Mouse (Mus musculus) midbrain, embryonic 13.5 days (tissue): ENCODE results near the gene Unc5b. TPM values are rescaled to one million over a fixed set of nuclear protein-coding genes. Genes with fewer than 3 reads are reported as not detected.

Experiments
- ATAC-seq: fragments of 200-750 bp; cut with Nextera tagmentation; 2 replicates; pipeline ENCODE4 v1.8.0; 2017; ENCODE audit warnings: mild to moderate bottlenecking, moderate TSS enrichment, moderate library complexity
- H3K27ac ChIP-seq: fragments of 300-500 bp; sonication (generic); 2 replicates; pipeline ENCODE4 v1.5.1; 2015; ENCODE audit warnings: inconsistent platforms, mild to moderate bottlenecking, moderate library complexity
- H3K27me3 ChIP-seq: fragments of 300-500 bp; sonication (generic); 2 replicates; pipeline ENCODE4 v1.6.1; 2015; ENCODE audit warnings: mild to moderate bottlenecking, inconsistent platforms
- H3K36me3 ChIP-seq: fragments of 300-500 bp; sonication (generic); 2 replicates; pipeline ENCODE4 v1.6.1; 2015; ENCODE audit warnings: mild to moderate bottlenecking, inconsistent platforms
- H3K4me1 ChIP-seq: fragments of 300-500 bp; sonication (generic); replicated peaks from 2 replicates; pipeline ENCODE4 v1.6.1; 2015; ENCODE audit warnings: inconsistent platforms
- H3K4me2 ChIP-seq: fragments of 300-500 bp; sonication (generic); replicated peaks from 2 replicates; pipeline ENCODE4 v1.6.1; 2015; ENCODE audit warnings: moderate library complexity, mild to moderate bottlenecking, inconsistent platforms
- H3K4me3 ChIP-seq: fragments of 300-500 bp; sonication (generic); replicated peaks from 2 replicates; pipeline ENCODE4 v1.5.1; 2015; ENCODE audit warnings: mild to moderate bottlenecking, inconsistent platforms
- H3K9ac ChIP-seq: fragments of 300-500 bp; sonication (generic); replicated peaks from 2 replicates; pipeline ENCODE4 v1.6.1; 2015; ENCODE audit warnings: mild to moderate bottlenecking, inconsistent platforms
- H3K9me3 ChIP-seq: fragments of 300-500 bp; sonication (generic); 2 replicates; pipeline ENCODE4 v1.6.1; 2016; ENCODE audit warnings: mild to moderate bottlenecking, inconsistent platforms
- WGBS: fragments of 180-500 bp; shearing (Covaris S2); methylation state at CpG from one replicate; pipeline ENCODE4 v1.1.7; 2015; 5-methylcytosine and 5-hydroxymethylcytosine counted together
- polyA plus RNA-seq: library from polyadenylated mRNA; unstranded; fragments of >200 nt; fragmentation: Nextera tagmentation; extraction: Ambion mirVana; gene quantifications from 2 replicates; pipeline ENCODE4 v1.2.1, GENCODE M21; 2015

Unc5b gene
- polyA plus RNA-seq, 1 experiment from 2014 or later, result 4.0 TPM

GRCm38 (mm10) chr10:60819179-60819578, 12.2 kb downstream of the Unc5b start:
- Histone ChIP-seq H3K27me3 (peaks cover 13% of the 10 kb centered on the region; the same call in 1 of the 2 replicates), H3K9me3 (no peaks in the 10 kb centered on the region), H3K27ac (no peak overlapping the region), H3K4me2 (no peak overlapping the region), H3K9ac (no peak overlapping the region), H3K4me3 (no peak overlapping the region), H3K4me1 (peaks cover 42% of the 10 kb centered on the region), H3K36me3 (no peaks in the 10 kb centered on the region)
- 78% methylated on average over 5 of the region's 5 CpGs for WGBS
- ATAC-seq, result no peak

GRCm38 (mm10) chr10:60818708-60819107, 12.7 kb downstream of the Unc5b start:
- WGBS, result 90% methylated on average over 7 of the region's 7 CpGs
- H3K4me3 ChIP-seq, result no peak overlapping the region
- no peak overlapping the region for H3K9ac ChIP-seq
- ATAC-seq, result no peak
- H3K9me3 ChIP-seq, result no peaks in the 10 kb centered on the region
- peaks cover 47% of the 10 kb centered on the region for H3K4me1 ChIP-seq
- H3K27ac ChIP-seq, result no peak overlapping the region
- H3K27me3 ChIP-seq, result peaks cover 11% of the 10 kb centered on the region; the same call in 1 of the 2 replicates
- no peaks in the 10 kb centered on the region for H3K36me3 ChIP-seq
- H3K4me2 ChIP-seq, result no peak overlapping the region

GRCm38 (mm10) chr10:60817868-60818267, 13.5 kb downstream of the Unc5b start:
- no peak for ATAC-seq
- H3K9ac ChIP-seq, result no peak overlapping the region
- peaks cover 51% of the 10 kb centered on the region for H3K4me1 ChIP-seq
- no peaks in the 10 kb centered on the region for H3K36me3 ChIP-seq
- H3K4me3 ChIP-seq, result no peak overlapping the region
- H3K27me3 ChIP-seq, result peaks cover 14% of the 10 kb centered on the region; the same call in 1 of the 2 replicates
- no peaks in the 10 kb centered on the region for H3K9me3 ChIP-seq
- H3K27ac ChIP-seq, result no peak overlapping the region
- H3K4me2 ChIP-seq, result no peak overlapping the region
- 91% methylated on average over 6 of the region's 6 CpGs for WGBS

- Histone ChIP-seq H3K4me3 (no peak overlapping the region), H3K9me3 (no peaks in the 10 kb centered on the region), H3K27me3 (peaks cover 20% of the 10 kb centered on the region), H3K4me1 (peaks cover 53% of the 10 kb centered on the region), H3K4me2 (no peak overlapping the region), H3K36me3 (no peaks in the 10 kb centered on the region), H3K27ac (no peak overlapping the region; the same call in 1 of the 2 replicates), H3K9ac (no peak overlapping the region)
- ATAC-seq, result 0 out of 2 replicates have a peak, but pooled peaks have one; percentile 22
- 50% methylated on average over 14 of the region's 14 CpGs for WGBS
Measured at GRCm38 (mm10) chr10:60816872-60817648, 14.3 kb downstream of the Unc5b start.

- no peak for ATAC-seq
- Histone ChIP-seq H3K36me3 (no peaks in the 10 kb centered on the region), H3K27ac (peak overlapping the region; percentile 28; the same call in 1 of the 2 replicates), H3K4me3 (no peak overlapping the region), H3K27me3 (peaks cover 32% of the 10 kb centered on the region), H3K4me2 (no peak overlapping the region), H3K9ac (peak overlapping the region; percentile 2; the same call in 1 of the 2 replicates), H3K9me3 (no peaks in the 10 kb centered on the region), H3K4me1 (peaks cover 53% of the 10 kb centered on the region)
- 22% methylated on average over 1 of the region's 1 CpGs for WGBS
Measured at GRCm38 (mm10) chr10:60815855-60816254, 15.5 kb downstream of the Unc5b start.

- Histone ChIP-seq H3K9ac (no peak overlapping the region), H3K27me3 (peaks cover 32% of the 10 kb centered on the region), H3K4me3 (no peak overlapping the region), H3K4me1 (peaks cover 53% of the 10 kb centered on the region), H3K9me3 (no peaks in the 10 kb centered on the region), H3K36me3 (no peaks in the 10 kb centered on the region), H3K27ac (no peak overlapping the region), H3K4me2 (no peak overlapping the region)
- no peak; the same call in 1 of the 2 replicates for ATAC-seq
- WGBS, result 20% methylated on average over 6 of the region's 6 CpGs
Measured at GRCm38 (mm10) chr10:60815059-60815458, 16.3 kb downstream of the Unc5b start.

GRCm38 (mm10) chr10:60814444-60815057, 16.8 kb downstream of the Unc5b start:
- H3K4me1 ChIP-seq, result peaks cover 53% of the 10 kb centered on the region
- no peak overlapping the region for H3K4me2 ChIP-seq
- peaks cover 32% of the 10 kb centered on the region for H3K27me3 ChIP-seq
- H3K4me3 ChIP-seq, result no peak overlapping the region
- ATAC-seq, result peak; percentile 25
- WGBS, result 8% methylated on average over 10 of the region's 10 CpGs
- no peaks in the 10 kb centered on the region for H3K9me3 ChIP-seq
- H3K36me3 ChIP-seq, result no peaks in the 10 kb centered on the region
- H3K27ac ChIP-seq, result peak overlapping the region; percentile 15; the same call in 1 of the 2 replicates
- H3K9ac ChIP-seq, result no peak overlapping the region

GRCm38 (mm10) chr10:60813606-60814005, 17.8 kb downstream of the Unc5b start:
- no peak overlapping the region for H3K4me2 ChIP-seq
- H3K9me3 ChIP-seq, result no peaks in the 10 kb centered on the region
- H3K27ac ChIP-seq, result no peak overlapping the region
- no peak for ATAC-seq
- H3K36me3 ChIP-seq, result no peaks in the 10 kb centered on the region
- peaks cover 57% of the 10 kb centered on the region for H3K4me1 ChIP-seq
- H3K27me3 ChIP-seq, result peaks cover 39% of the 10 kb centered on the region
- no peak overlapping the region for H3K4me3 ChIP-seq
- 15% methylated on average over 8 of the region's 8 CpGs for WGBS
- no peak overlapping the region for H3K9ac ChIP-seq

GRCm38 (mm10) chr10:60811792-60812525, 19.4 kb downstream of the Unc5b start:
- no peak overlapping the region for H3K27ac ChIP-seq
- no peaks in the 10 kb centered on the region for H3K36me3 ChIP-seq
- H3K4me2 ChIP-seq, result no peak overlapping the region
- no peak for ATAC-seq
- no peaks in the 10 kb centered on the region for H3K9me3 ChIP-seq
- WGBS, result 11% methylated on average over 15 of the region's 15 CpGs
- no peak overlapping the region for H3K9ac ChIP-seq
- peaks cover 69% of the 10 kb centered on the region for H3K4me1 ChIP-seq
- peaks cover 37% of the 10 kb centered on the region for H3K27me3 ChIP-seq
- H3K4me3 ChIP-seq, result no peak overlapping the region

GRCm38 (mm10) chr10:60808447-60808846, 22.9 kb downstream of the Unc5b start:
- peaks cover 59% of the 10 kb centered on the region for H3K4me1 ChIP-seq
- WGBS, result 84% methylated on average over 6 of the region's 6 CpGs

GRCm38 (mm10) chr10:60807531-60808185, 23.7 kb downstream of the Unc5b start:
- no peaks in the 10 kb centered on the region for H3K36me3 ChIP-seq
- 36% methylated on average over 22 of the region's 22 CpGs for WGBS
- H3K9ac ChIP-seq, result no peak overlapping the region
- H3K27me3 ChIP-seq, result peaks cover 28% of the 10 kb centered on the region
- no peak for ATAC-seq
- H3K4me2 ChIP-seq, result peak overlapping the region; percentile 17; the same call in 1 of the 2 replicates
- H3K4me3 ChIP-seq, result no peak overlapping the region
- H3K27ac ChIP-seq, result 0 out of 2 replicates have a peak overlapping the region, but pooled peaks have one; percentile 19
- peaks cover 57% of the 10 kb centered on the region for H3K4me1 ChIP-seq
- no peaks in the 10 kb centered on the region for H3K9me3 ChIP-seq

More at GRCm38 (mm10) chr10:60808447-60808846, 22.9 kb downstream of the Unc5b start:
- H3K4me3 ChIP-seq, result no peak overlapping the region
- H3K9me3 ChIP-seq, result no peaks in the 10 kb centered on the region
- no peak overlapping the region for H3K9ac ChIP-seq
- no peaks in the 10 kb centered on the region for H3K36me3 ChIP-seq
- 0 out of 2 replicates have a peak overlapping the region, but pooled peaks have one; percentile 19 for H3K27ac ChIP-seq
- ATAC-seq, result no peak
- H3K27me3 ChIP-seq, result peaks cover 35% of the 10 kb centered on the region
- no peak overlapping the region for H3K4me2 ChIP-seq
